29 mouse cellular contexts compared by ENCODE assay signal in the genomic region with DNA sequence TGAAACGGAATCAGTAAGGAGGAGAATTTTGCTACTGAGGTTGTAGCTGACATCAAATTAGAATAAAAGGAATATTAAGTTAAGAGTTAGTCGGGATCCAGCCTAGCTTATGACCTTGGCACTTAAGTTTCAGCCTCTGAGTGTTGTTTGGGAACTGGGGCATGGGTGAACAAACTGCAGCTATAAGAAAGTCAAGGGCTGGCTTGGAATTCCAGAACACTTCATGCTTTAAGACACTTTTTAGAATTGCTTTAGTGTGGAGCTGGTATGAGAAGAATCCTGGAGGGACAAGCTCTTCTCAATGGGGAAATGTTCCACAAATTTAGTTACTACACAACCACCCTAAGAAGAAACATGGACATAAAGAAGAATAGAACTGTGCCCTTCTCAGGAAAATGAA.
"Had no signal": no experiment of that assay in that cellular context is flagged by ENCODE, and none has a peak within 500 bp of the region (broad histone marks: within the 10 kb centered on the region; RNA-seq: fewer than 3 reads in every experiment).

No protein-coding gene starts in this region.

- ATAC-seq: forebrain, embryonic 13.5 days; forebrain, embryonic 14.5 days; forebrain, embryonic 15.5 days; forebrain, embryonic 16.5 days; forebrain, postnatal 0 days had no signal

- DNase-seq: cerebellum, adult 2 months; cerebellum, adult 8-10 months; cerebellum, adult 9-10 months; cerebellum, adult 9-11 months; cerebellum, postnatal 10 days; cerebellum, postnatal 14 days; cerebellum, postnatal 25 days; cerebellum, postnatal 36 days; embryo, embryonic 11 days; forebrain, postnatal 0 days; gastrocnemius, adult 2 months; gastrocnemius, postnatal 10 days; gastrocnemius, postnatal 14 days; gastrocnemius, postnatal 25 days; gastrocnemius, postnatal 36 days; heart, adult 11 months; heart, adult 18-20 months; heart, adult 2 months had no signal

- H3K36me3 ChIP-seq: embryonic facial prominence, embryonic 10.5 days; embryonic facial prominence, embryonic 12.5 days; embryonic facial prominence, embryonic 13.5 days; embryonic facial prominence, embryonic 15.5 days; forebrain, embryonic 10.5 days; forebrain, embryonic 12.5 days; forebrain, embryonic 15.5 days had no signal

- H3K9me3 ChIP-seq: embryonic facial prominence, embryonic 10.5 days; embryonic facial prominence, embryonic 12.5 days; embryonic facial prominence, embryonic 13.5 days; embryonic facial prominence, embryonic 15.5 days; forebrain, embryonic 10.5 days; forebrain, embryonic 12.5 days; forebrain, embryonic 13.5 days; forebrain, embryonic 15.5 days had no signal

- H3K27me3 ChIP-seq: embryonic facial prominence, embryonic 12.5 days; embryonic facial prominence, embryonic 15.5 days; forebrain, embryonic 12.5 days; forebrain, embryonic 13.5 days; forebrain, embryonic 15.5 days had no signal

- H3K27ac ChIP-seq: embryonic facial prominence, embryonic 10.5 days; embryonic facial prominence, embryonic 12.5 days; embryonic facial prominence, embryonic 13.5 days; embryonic facial prominence, embryonic 15.5 days; forebrain, embryonic 10.5 days; forebrain, embryonic 12.5 days; forebrain, embryonic 13.5 days; forebrain, embryonic 15.5 days; gastrocnemius, adult 2 months; heart, adult 2 months had no signal

- H3K4me1 ChIP-seq: embryonic facial prominence, embryonic 10.5 days; embryonic facial prominence, embryonic 12.5 days; embryonic facial prominence, embryonic 13.5 days; embryonic facial prominence, embryonic 15.5 days; forebrain, embryonic 10.5 days; forebrain, embryonic 12.5 days; forebrain, embryonic 13.5 days; forebrain, embryonic 15.5 days had no signal

- H3K4me2 ChIP-seq: embryonic facial prominence, embryonic 12.5 days; embryonic facial prominence, embryonic 13.5 days; embryonic facial prominence, embryonic 15.5 days; forebrain, embryonic 12.5 days; forebrain, embryonic 13.5 days; forebrain, embryonic 15.5 days had no signal

- H3K9ac ChIP-seq: embryonic facial prominence, embryonic 12.5 days; embryonic facial prominence, embryonic 13.5 days; embryonic facial prominence, embryonic 15.5 days; forebrain, embryonic 12.5 days; forebrain, embryonic 13.5 days; forebrain, embryonic 15.5 days; forebrain, postnatal 0 days had no signal

- H3K4me3 ChIP-seq: embryonic facial prominence, embryonic 10.5 days; embryonic facial prominence, embryonic 12.5 days; embryonic facial prominence, embryonic 13.5 days; embryonic facial prominence, embryonic 15.5 days; erythroblast, embryonic 14.5 days; forebrain, embryonic 10.5 days; forebrain, embryonic 12.5 days; forebrain, embryonic 13.5 days; forebrain, embryonic 15.5 days; gastrocnemius, adult 2 months; heart, adult 2 months had no signal
